In the genomic region with DNA sequence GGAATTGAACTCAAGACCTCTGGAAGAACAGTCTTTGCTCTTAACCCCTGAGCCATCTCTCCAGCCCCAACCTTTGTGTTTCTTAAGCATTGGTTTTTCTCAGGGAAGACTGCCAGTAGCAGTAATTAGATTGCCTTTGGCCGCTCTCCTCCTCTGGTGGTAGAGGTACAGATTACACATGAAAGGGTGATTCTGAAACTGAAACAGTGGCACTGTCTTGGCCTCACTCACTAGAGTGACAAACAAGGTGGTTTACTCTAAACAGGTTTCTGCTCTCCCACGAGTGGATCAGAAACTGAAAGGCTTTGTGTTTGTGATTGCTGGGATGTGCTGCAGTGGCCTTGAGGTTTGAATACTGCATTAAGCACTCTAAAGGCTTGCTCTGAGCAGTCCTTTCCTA, we compare ENCODE assay signal across 22 mouse cellular contexts.
A peak's percentile ranks its signal among the peaks of the same experiment; 100 is the strongest.
DNase-seq lines count a peak whose midpoint lies in the region; ATAC-seq lines count a peak whose summit lies in the region.
"Had no signal": no experiment of that assay in that cellular context is flagged by ENCODE, and none has a peak within 500 bp of the region (broad histone marks: within the 10 kb centered on the region; RNA-seq: fewer than 3 reads in every experiment).

No protein-coding gene starts in this region.

- peak; percentile 26 for DNase-seq in kidney, adult 9 months
- DNase-seq in kidney, postnatal 10 days, result no peak
- peak; percentile 20 for DNase-seq in ZHBTc4 (ENCODE audit: low read depth, low spot score)
- peak; percentile 13 for DNase-seq in naive thymus-derived CD4-positive, alpha-beta T cell, adult 2 months (ENCODE audit: low read depth)
- DNase-seq in left cerebral cortex, adult 8-10 months (ENCODE audit: low spot score in 2 of 2), result no peak
- no peak for DNase-seq in adrenal gland, adult 18-20 months (ENCODE audit: low spot score in 2 of 2)
- no peak for DNase-seq in frontal cortex, postnatal 14 days (ENCODE audit: low spot score in 2 of 2)
- DNase-seq: adrenal gland, postnatal 14 days; B cell, adult 2 months; cerebellum, adult 11 months; cerebellum, adult 9-10 months; cerebellum, postnatal 36 days; gastrocnemius, postnatal 36 days; heart, postnatal 10 days; kidney, adult 11 months; kidney, postnatal 36 days; lung, postnatal 36 days; retina, postnatal 1 day; right cerebral cortex, postnatal 14 days; thymus, postnatal 14 days had no signal

- ATAC-seq in CD4-positive, CD25-positive, alpha-beta regulatory T cell, adult 4 months, result peak; percentile 64
- ATAC-seq: forebrain, embryonic 15.5 days had no signal

Comparison
In these comparisons a context has a peak if more than half of its experiments do, and no peak if none do; other contexts are left out.
1. DNase-seq: peak in kidney, adult 9 months (single experiment), ZHBTc4 (single experiment) and naive thymus-derived CD4-positive, alpha-beta T cell, adult 2 months (single experiment); none in kidney, postnatal 10 days (single experiment), left cerebral cortex, adult 8-10 months (0 of 2), adrenal gland, adult 18-20 months (0 of 2) and frontal cortex, postnatal 14 days (0 of 2).